Mouse (Mus musculus): Measurements from ENCODE around the gene Smyd2.

- TF ChIP-seq EP300 (IDR thresholded peaks at IDR 0.05; ENCODE audit: insufficient read depth, low read depth, low read length) (no peak), POLR2A (IDR thresholded peaks at IDR 0.05; ENCODE audit: insufficient read depth, low read depth, low read length) (no peak), CTCF (IDR thresholded peaks at IDR 0.05) (no peak)
Measured at GRCm38 (mm10) chr1:189894191-189894590, 28.0 kb downstream of the Smyd2 start.

Data from heart, adult 2 months (tissue).